Mouse (Mus musculus): ENCODE results near the gene Cxcl10.
A peak's percentile ranks its signal among the peaks of the same experiment; 100 is the strongest.

GRCm38 (mm10) chr5:92381550-92382348, 33.1 kb upstream of the Cxcl10 start:
- TF ChIP-seq ZC3H11A (IDR thresholded peaks at IDR 0.05; ENCODE audit: borderline replicate concordance, low read depth, low read length) = peak; percentile 61; the same call in 1 of the 2 replicates
- no peak for TF ChIP-seq MAFK (IDR thresholded peaks at IDR 0.05; ENCODE audit: insufficient read depth, low read depth, low read length)
